Mouse (Mus musculus) layer of hippocampus, postnatal 10 days (tissue): ENCODE results near the gene Gm5105. TPM values are rescaled to one million over a fixed set of nuclear protein-coding genes. Genes with fewer than 3 reads are reported as not detected.
A peak's percentile ranks its signal among the peaks of the same experiment; 100 is the strongest.

Experiments
- DNase-seq, 2 experiments: peaks; one replicate each; pipeline ENCODE4 v3.0.0; 2021; ENCODE audit warnings: low spot score in 2 of 2
- long read RNA-seq: library from polyadenylated mRNA; stranded (forward); transcript quantifications from one replicate; pipeline ENCODE4 v2.0.0, GENCODE M21; 2023
- total RNA-seq, 2 experiments: library from RNA; stranded (reverse); gene quantifications; 2 replicates each; pipeline ENCODE4 v1.2.3; 2021

The Gm5105 gene
- total RNA-seq, result under 1 TPM in 1 of 2 experiments, not detected in 1; 0.20 TPM
- long read RNA-seq, result 0 reads

DNA sequence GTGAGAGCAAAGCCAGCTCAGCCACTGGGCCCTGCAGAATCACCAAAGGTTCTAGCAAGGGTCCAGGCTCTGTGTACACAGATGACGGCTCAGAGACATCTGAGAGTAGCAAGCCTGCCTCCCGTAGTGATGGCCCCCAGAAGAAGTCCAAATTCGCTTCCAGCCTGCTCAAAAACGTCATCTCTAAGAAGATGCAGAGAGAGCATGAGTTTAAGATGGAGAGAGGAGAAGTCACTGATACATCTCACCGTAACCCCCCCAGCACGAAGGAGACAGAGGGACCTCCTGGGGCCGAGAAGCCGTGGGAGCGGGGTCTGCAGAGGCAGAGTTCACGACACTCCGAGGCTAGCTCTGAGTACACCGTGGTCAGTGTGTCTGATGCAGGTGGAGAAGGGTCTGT, at the start of gene Gm5105:
Gene Gm5105 (minus strand): TSS at position 101 of the 400 bp plus-strand sequence.
- no peak for DNase-seq

DNA sequence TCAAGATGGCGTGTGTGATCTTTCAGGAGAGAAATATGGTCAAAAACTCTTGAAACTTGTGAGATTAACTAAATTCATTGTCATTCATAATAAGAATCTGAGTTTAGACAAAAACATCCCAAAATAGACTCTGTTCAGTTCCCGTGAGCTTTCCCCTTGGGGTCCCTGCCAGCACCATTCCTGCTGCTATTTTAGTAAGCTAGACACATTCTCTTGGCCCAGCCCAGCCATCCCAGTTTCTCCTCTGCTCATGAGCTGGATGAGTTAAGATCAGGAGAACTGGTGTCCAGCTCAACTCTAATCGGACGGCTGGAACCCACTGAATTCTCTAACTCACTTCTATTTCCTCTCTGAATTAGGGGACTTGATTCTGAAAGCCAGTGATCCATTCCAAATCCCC, 49.7 kb upstream of the Gm5105 start:
- no peak for DNase-seq

GRCm38 (mm10) chr3:138114106-138114505, 46.9 kb upstream of the Gm5105 start:
- no peak for DNase-seq

- DNase-seq, result no peak
Observed at GRCm38 (mm10) chr3:138110910-138111782, 44.0 kb upstream of the Gm5105 start.

DNA sequence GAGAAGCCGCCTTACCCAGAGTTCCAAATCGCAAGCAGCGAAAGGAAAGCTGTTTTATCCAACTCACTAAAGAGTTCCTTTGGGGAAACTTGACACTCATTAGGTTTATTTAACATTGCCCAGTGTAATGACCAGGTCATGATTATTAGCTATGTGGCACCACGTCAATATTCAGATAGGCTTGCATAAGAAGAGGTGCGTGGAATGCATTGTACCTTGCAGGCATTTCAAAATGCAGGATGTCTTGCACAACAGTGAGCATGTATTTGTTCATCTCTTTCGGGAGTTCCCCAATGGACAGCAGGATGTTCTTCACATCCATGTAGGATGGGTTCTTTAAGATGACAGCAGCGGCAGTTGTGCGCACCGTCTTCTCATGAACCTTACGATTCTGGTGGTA, 39.7 kb upstream of the Gm5105 start:
- DNase-seq, result no peak

GRCm38 (mm10) chr3:138105056-138105455, 37.9 kb upstream of the Gm5105 start:
- no peak for DNase-seq

GRCm38 (mm10) chr3:138103690-138104089, 36.5 kb upstream of the Gm5105 start:
- DNase-seq, result no peak

DNA sequence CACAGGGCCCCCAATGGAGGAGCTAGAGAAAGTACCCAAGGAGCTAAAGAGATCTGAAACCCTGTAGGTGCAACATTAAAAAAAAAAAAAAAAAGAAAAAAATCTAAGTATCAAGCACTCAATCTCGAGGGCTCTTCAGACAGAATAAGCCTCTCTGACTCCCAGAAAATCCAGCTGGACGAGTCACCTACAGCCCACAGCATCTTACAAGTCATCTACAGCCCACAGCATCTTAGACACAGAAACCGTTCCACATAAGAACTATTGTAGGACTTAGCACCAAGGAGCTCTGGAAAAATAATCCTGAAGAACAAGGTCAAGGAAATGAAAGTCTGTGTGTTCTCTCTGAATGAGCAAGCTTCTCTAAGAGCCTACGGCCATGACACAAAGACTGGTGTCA, 34.7 kb upstream of the Gm5105 start:
- DNase-seq, result no peak

- DNase-seq, result no peak
Observed at GRCm38 (mm10) chr3:138097718-138098117, 30.5 kb upstream of the Gm5105 start.

DNA sequence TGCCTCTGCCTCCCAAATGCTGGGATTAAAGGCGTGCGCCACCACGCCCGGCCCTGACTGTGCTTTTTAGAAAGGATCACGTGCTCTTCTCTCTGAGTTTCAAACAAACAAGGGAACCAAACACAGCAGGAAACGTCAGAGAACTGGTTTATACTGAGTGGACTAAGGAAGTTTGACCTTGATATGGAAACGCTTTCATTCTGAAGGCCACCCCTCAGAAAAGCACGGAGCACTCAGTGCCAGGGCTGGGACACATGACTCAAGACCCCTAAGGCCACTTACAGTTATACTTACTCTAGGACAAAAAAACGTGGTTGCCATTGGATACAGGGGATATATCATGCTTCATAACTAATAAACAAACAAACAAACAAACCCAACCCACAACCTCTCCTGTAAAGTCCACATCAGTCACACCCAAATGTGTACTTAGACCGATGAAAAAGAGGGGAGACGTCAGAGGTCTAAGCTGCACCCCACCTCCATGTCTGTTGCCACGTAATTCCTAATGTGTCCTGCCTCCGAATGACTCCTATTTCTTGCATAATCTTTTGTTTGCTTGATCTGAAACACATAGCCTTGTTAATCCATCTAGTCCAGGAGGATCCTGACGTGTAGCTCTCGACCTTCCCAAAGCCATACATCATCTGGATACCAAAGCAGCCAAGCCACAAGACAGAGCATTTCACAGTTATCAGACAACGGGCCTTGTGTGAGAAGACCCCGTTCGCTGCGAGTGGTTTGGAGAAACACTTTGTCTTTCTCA, 29.3 kb upstream of the Gm5105 start:
- no peak for DNase-seq

DNA sequence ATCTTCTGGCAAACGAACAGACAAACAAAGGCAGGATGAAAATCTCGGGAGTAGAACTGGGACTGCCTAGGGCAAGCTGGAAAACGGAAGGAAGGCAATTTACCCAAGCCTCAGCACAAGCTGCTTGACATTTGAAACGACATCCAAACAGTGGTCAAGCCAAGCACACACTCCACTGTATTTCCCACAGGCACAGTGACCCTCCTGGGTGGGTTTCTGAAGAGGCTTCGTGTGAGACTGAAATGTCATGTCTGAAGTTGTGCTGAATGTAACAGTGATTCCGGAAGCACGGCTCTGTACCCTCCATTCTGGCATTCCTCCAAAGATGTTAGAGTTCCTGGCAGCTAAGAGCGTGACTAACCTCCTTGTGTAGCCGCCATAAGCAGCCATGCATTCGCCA, 28.5 kb upstream of the Gm5105 start:
- peak; percentile 16 to 19 for DNase-seq

GRCm38 (mm10) chr3:138095301-138095700, 28.1 kb upstream of the Gm5105 start:
- peak; percentile 22 to 39 for DNase-seq

- DNase-seq, result no peak
Observed at GRCm38 (mm10) chr3:138083896-138084295, 16.7 kb upstream of the Gm5105 start.

GRCm38 (mm10) chr3:138083073-138083637, 16.0 kb upstream of the Gm5105 start:
- no peak for DNase-seq

DNA sequence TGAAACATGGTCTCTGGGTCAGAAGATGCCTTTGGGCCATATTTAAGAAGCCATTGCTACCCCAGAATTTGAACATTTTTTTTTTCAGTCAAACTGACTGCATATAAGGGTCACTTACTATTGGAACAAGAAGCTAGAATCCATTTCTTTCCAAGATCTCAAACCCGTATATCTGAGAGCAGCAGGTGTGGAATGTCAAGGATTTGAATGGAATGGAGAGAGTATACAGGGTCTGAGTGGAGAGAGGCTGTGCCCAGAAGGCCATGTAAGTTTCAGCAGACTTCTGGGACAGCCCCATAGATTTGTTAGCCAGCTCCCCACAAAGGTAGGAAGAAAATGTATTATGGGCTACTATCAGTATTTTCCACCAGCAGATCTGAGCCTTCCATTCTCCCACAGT, 11.5 kb upstream of the Gm5105 start:
- no peak for DNase-seq

DNA sequence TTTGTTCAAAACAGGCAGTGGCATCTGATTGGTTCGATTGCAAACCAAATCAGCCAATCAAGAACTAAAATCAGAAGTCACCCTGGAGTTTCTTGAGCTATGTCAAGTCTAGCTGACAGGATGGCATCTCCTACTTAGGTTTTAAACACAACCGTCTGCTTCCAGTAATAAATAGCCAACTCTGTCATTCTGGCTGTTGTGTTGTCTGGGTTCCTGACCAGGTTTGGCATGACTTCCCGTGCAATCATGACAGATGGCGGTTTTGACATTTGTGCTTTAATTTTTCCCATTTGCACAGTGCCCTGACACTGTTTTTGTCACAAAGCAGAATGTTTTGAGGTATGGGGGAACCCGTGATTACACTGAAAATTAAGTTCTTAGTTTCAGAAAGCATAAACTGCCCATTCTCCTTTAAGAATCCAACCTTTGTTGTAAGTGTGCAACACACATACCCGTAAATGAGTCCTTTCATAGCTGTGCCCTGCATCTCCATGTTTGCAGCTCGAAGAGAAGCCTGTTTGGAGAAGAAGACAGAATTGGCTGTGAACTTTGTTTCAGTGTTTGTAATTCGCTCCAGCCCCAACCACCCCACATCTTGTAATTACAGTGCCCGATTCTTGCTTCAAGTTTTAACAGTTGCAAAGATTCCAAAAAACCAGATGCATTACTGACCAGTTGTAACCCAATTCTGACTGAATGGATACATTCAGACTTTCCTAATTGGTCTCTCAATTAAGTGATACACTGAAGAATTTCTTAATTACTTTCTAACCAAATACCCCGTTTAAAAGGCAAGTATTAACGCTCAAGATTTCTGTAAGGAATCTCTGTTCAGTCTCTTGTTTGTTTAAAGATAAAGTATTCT, 10.5 kb upstream of the Gm5105 start:
- DNase-seq, result no peak

DNA sequence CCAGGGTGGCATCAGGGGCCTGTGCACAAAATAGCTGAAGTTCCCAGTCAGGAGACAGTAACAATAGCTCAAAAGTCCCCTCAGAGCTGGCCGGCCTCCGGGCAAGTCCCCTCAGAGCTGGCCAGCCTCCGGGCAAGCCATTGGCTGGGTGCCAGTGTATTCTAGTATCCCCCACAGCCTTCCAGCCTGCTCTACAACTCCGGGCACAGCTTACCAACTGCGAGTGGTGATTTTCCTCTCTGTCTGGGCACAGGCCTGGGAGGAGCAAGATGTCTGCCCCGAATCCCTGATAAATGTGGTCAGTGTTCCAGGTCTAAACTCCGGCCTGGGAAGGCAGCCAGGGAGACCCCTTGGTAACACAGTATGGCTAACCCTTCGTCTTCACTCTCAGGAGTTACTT, 8.0 kb upstream of the Gm5105 start:
- DNase-seq, result peak; percentile 54 to 74

DNA sequence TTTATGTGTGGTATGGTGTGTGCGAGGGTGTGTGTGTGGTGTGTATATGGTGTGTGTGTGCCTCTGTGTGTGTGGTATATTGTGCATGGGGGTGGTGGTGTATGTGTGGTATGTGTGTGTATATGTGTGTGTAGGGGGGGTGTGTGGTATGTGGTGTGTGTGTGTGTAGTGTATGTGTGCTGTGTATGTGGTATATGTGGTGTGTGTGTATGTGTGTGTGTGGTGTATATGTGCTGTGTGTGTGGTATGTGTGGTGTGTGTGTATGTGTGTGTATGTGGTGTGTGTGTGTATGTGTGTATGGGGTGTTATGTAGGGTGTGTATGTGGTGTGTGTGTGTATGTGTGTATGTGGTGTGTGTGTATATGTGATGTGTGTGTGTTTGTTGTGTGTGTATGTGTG, 7.0 kb upstream of the Gm5105 start:
- DNase-seq, result no peak

DNA sequence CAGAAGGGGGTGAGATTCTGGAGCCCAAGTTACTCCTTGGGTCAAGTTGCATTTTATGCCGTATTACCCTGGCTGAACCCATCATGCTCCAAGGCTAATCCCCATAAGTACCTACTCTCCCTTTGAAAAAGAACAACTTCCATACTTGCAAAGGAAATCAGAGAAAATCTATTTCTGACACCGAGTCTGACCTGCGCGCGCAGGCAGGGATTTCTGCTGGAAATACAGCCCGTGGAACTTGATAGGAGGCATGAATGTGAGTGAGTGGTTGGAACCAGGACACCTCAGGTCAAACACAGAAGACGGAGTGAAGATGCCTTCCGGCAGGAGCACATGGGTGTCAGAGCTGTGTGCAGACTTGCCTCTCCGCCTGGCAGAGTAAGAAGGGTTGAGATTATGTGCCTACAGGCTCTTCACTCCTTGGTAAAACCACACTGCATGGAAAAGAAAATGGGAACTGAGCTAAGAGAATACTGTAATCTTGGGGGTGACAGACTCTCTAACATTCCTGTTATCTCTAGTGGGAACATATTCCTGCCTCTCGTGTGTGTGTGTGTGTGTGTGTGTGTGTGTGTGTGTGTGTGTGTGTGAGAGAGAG, 4.4 kb upstream of the Gm5105 start:
- DNase-seq, result no peak

GRCm38 (mm10) chr3:138071004-138071403, 3.8 kb upstream of the Gm5105 start:
- no peak for DNase-seq
